Mouse (Mus musculus) testis, adult 2 months (tissue): ENCODE measurements at regions not wholly inside any gene's neighbourhood (a gene's known extent, or its start where the extent isn't known, plus 50 kb on each side); places are given as distances from the start of the nearest gene placed in this dataset.

ENCODE experiments used
- CTCF ChIP-seq: fragments of 200-500 bp; IDR thresholded peaks from 2 replicates; pipeline ENCODE4 v1.5.1; 2012; ENCODE audit warnings: low read depth, mild to moderate bottlenecking, inconsistent platforms, low read length, moderate library complexity; ENCODE audit not compliant: control insufficient read depth, insufficient read depth, insufficient replicate concordance
- POLR2A ChIP-seq: fragments of 200-500 bp; IDR thresholded peaks from 2 replicates; pipeline ENCODE4 v1.6.1; 2012; ENCODE audit warnings: low read depth, mild to moderate bottlenecking, inconsistent platforms, low read length, moderate library complexity; ENCODE audit not compliant: control insufficient read depth

DNA sequence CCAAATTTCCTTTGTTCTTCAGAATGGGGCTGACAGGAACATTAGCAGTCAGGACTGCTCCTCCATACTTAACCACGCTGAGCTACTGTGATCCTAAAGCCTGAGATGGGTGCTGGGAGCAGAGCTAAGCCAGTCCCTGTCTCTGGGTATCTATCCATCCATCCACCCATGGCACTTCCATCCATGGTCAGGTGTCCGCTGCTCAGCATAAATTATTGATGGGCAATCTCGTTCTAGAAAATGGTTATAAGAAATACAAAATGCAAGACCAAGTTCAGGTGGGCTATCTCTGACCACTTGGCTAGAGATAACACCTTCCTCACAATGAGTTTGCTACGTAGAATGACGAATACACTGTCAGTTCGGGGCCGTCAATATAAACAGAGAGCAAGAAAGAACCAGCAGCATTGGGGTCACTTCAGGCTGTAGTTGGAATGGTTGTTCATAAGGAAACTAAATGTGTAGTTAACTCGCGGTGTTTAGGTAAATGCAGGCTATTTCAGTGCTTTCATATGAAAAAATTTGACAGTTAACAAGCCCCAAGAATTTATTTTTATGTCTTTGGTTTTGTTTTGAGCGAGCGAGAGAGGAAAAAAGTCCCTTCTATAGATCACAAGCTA lies 453.9 kb upstream of the Pou3f3 start:
- TF ChIP-seq POLR2A (no peak), CTCF (no peak)
